Mouse (Mus musculus): ENCODE results near the gene Csrnp3.
"Not testable (repeated sequence)": the region's sequence is repeated elsewhere in the genome, so short reads cannot be mapped to it uniquely, and the experiment has no call there.

Gene Csrnp3

GRCm38 (mm10) chr2:65845551-65845950 lies at the start of gene Csrnp3:
Csrnp3 (plus strand) TSS chr2:65845767.
- DNase-seq = no peak

GRCm38 (mm10) chr2:65801054-65801709 lies 44.4 kb upstream of the Csrnp3 start:
- no peak for DNase-seq

GRCm38 (mm10) chr2:65806556-65806955 lies 39.0 kb upstream of the Csrnp3 start:
- no peak for DNase-seq

GRCm38 (mm10) chr2:65811203-65811602 lies 34.4 kb upstream of the Csrnp3 start:
- DNase-seq = not testable (repeated sequence)

GRCm38 (mm10) chr2:65818080-65818796 lies 27.3 kb upstream of the Csrnp3 start:
- DNase-seq = no peak

GRCm38 (mm10) chr2:65820114-65820769 lies 25.3 kb upstream of the Csrnp3 start:
- DNase-seq = no peak

- DNase-seq = no peak
Observed at GRCm38 (mm10) chr2:65826314-65826713, 19.3 kb upstream of the Csrnp3 start.

- no peak for DNase-seq
Observed at GRCm38 (mm10) chr2:65826801-65827200, 18.8 kb upstream of the Csrnp3 start.

GRCm38 (mm10) chr2:65828699-65829098 lies 16.9 kb upstream of the Csrnp3 start:
- no peak for DNase-seq

GRCm38 (mm10) chr2:65832738-65833395 lies 12.7 kb upstream of the Csrnp3 start:
- no peak for DNase-seq

- no peak for DNase-seq
Observed at GRCm38 (mm10) chr2:65833421-65833820, 12.1 kb upstream of the Csrnp3 start.

GRCm38 (mm10) chr2:65841606-65842005 lies 4.0 kb upstream of the Csrnp3 start:
- DNase-seq = no peak

- DNase-seq = no peak
Observed at GRCm38 (mm10) chr2:65842356-65842755, 3.2 kb upstream of the Csrnp3 start.

- DNase-seq = no peak
Observed at GRCm38 (mm10) chr2:65846000-65846755, 611 bp downstream of the Csrnp3 start.

- DNase-seq = no peak
Observed at GRCm38 (mm10) chr2:65847463-65848110, 2.0 kb downstream of the Csrnp3 start.

- no peak for DNase-seq
Observed at GRCm38 (mm10) chr2:65848706-65849105, 3.1 kb downstream of the Csrnp3 start.

GRCm38 (mm10) chr2:65850282-65850681 lies 4.7 kb downstream of the Csrnp3 start:
- DNase-seq = not testable (repeated sequence)

GRCm38 (mm10) chr2:65856791-65857190 lies 11.2 kb downstream of the Csrnp3 start:
- DNase-seq = no peak

- no peak for DNase-seq
Observed at GRCm38 (mm10) chr2:65859767-65860727, 14.5 kb downstream of the Csrnp3 start.

GRCm38 (mm10) chr2:65864778-65865339 lies 19.3 kb downstream of the Csrnp3 start:
- no peak for DNase-seq
